Mouse (Mus musculus): ENCODE results near the gene Fkbp9.
"Not testable (repeated sequence)": the region's sequence is repeated elsewhere in the genome, so short reads cannot be mapped to it uniquely, and the experiment has no call there.

Gene Fkbp9

GRCm38 (mm10) chr6:56848974-56849373 lies 17.1 kb downstream of the Fkbp9 start:
- Histone ChIP-seq H3K9me3 (ENCODE audit: low read length) (no peaks in the 10 kb centered on the region), H3K4me1 (replicated peaks; ENCODE audit: low read depth, low read length) (peaks cover 13% of the 10 kb centered on the region), H3K27me3 (ENCODE audit: insufficient read depth, low read length) (no peaks in the 10 kb centered on the region), H3K4me3 (replicated peaks; ENCODE audit: low read length) (no peak overlapping the region), H3K36me3 (ENCODE audit: insufficient read depth, low read length) (peaks cover 62% of the 10 kb centered on the region)
- no peak for TF ChIP-seq NANOG (IDR thresholded peaks at IDR 0.05; ENCODE audit: borderline replicate concordance, low read length)
- TF ChIP-seq POU5F1 (IDR thresholded peaks at IDR 0.05; ENCODE audit: borderline replicate concordance, low read length): no peak
- TF ChIP-seq CTCF (conservative IDR thresholded peaks at IDR 0.05; ENCODE audit: low read length): no peak

- Histone ChIP-seq H3K36me3 (ENCODE audit: insufficient read depth, low read length) (peaks cover 55% of the 10 kb centered on the region), H3K27me3 (ENCODE audit: insufficient read depth, low read length) (no peaks in the 10 kb centered on the region), H3K4me1 (replicated peaks; ENCODE audit: low read depth, low read length) (peaks cover 8% of the 10 kb centered on the region), H3K9me3 (ENCODE audit: low read length) (no peaks in the 10 kb centered on the region), H3K4me3 (replicated peaks; ENCODE audit: low read length) (no peak overlapping the region)
- TF ChIP-seq NANOG (IDR thresholded peaks at IDR 0.05; ENCODE audit: borderline replicate concordance, low read length) (no peak), CTCF (conservative IDR thresholded peaks at IDR 0.05; ENCODE audit: low read length) (peak; percentile 10; the same call in 1 of the 2 replicates), POU5F1 (IDR thresholded peaks at IDR 0.05; ENCODE audit: borderline replicate concordance, low read length) (no peak)
Observed at GRCm38 (mm10) chr6:56850315-56850714, 18.5 kb downstream of the Fkbp9 start.

- Histone ChIP-seq H3K27me3 (ENCODE audit: insufficient read depth, low read length) (no peaks in the 10 kb centered on the region), H3K9me3 (ENCODE audit: low read length) (no peaks in the 10 kb centered on the region), H3K4me1 (replicated peaks; ENCODE audit: low read depth, low read length) (no peaks in the 10 kb centered on the region), H3K4me3 (replicated peaks; ENCODE audit: low read length) (no peak overlapping the region), H3K36me3 (ENCODE audit: insufficient read depth, low read length) (peaks cover 59% of the 10 kb centered on the region)
- TF ChIP-seq POU5F1 (IDR thresholded peaks at IDR 0.05; ENCODE audit: borderline replicate concordance, low read length) (no peak), CTCF (conservative IDR thresholded peaks at IDR 0.05; ENCODE audit: low read length) (no peak), NANOG (IDR thresholded peaks at IDR 0.05; ENCODE audit: borderline replicate concordance, low read length) (no peak)
Observed at GRCm38 (mm10) chr6:56854803-56855202, 22.9 kb downstream of the Fkbp9 start.

GRCm38 (mm10) chr6:56856748-56857147 lies 24.9 kb downstream of the Fkbp9 start:
- no peaks in the 10 kb centered on the region for H3K27me3 ChIP-seq (ENCODE audit: insufficient read depth, low read length)
- H3K4me1 ChIP-seq (replicated peaks; ENCODE audit: low read depth, low read length): no peaks in the 10 kb centered on the region; the same call in 1 of the 2 replicates
- H3K4me3 ChIP-seq (replicated peaks; ENCODE audit: low read length): no peak overlapping the region
- H3K9me3 ChIP-seq (ENCODE audit: low read length): no peaks in the 10 kb centered on the region
- no peak for TF ChIP-seq POU5F1 (IDR thresholded peaks at IDR 0.05; ENCODE audit: borderline replicate concordance, low read length)
- TF ChIP-seq NANOG (IDR thresholded peaks at IDR 0.05; ENCODE audit: borderline replicate concordance, low read length): no peak
- TF ChIP-seq CTCF (conservative IDR thresholded peaks at IDR 0.05; ENCODE audit: low read length): no peak
- peaks cover 51% of the 10 kb centered on the region for H3K36me3 ChIP-seq (ENCODE audit: insufficient read depth, low read length)

DNA sequence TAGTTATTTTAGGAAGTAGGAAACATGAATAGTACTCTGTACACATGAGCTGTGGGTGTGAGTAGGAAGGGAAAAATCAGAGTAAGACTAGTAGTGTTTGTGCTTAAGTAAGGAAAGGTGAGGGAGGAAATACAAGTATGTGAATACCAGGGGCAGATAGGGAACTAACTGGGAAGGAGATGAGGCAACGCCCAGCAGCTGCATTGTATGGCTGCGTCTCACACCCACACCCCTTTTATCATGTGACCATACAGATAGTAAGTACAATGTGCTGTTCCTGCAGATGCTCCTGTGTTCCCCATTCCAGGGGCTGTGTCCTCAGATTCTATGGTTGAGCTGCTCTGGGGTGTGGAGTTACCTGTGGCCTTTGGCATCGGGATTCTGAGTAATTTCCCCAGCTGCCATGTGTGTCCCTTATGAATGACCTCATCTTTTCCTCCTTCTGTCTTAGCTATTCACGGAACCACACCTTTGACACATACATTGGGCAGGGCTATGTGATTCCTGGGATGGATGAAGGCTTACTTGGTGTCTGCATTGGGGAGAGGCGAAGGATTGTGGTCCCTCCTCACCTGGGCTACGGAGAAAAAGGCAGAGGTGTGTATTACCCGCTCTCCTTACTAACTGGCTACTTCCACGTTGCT lies 28.5 kb downstream of the Fkbp9 start:
- H3K4me1 ChIP-seq (replicated peaks; ENCODE audit: low read depth, low read length): peaks cover 8% of the 10 kb centered on the region
- H3K4me3 ChIP-seq (replicated peaks; ENCODE audit: low read length): no peak overlapping the region
- no peak for TF ChIP-seq POU5F1 (IDR thresholded peaks at IDR 0.05; ENCODE audit: borderline replicate concordance, low read length)
- TF ChIP-seq NANOG (IDR thresholded peaks at IDR 0.05; ENCODE audit: borderline replicate concordance, low read length): no peak
- TF ChIP-seq CTCF (conservative IDR thresholded peaks at IDR 0.05; ENCODE audit: low read length): no peak
- H3K9me3 ChIP-seq (ENCODE audit: low read length): no peaks in the 10 kb centered on the region
- H3K27me3 ChIP-seq (ENCODE audit: insufficient read depth, low read length): no peaks in the 10 kb centered on the region
- H3K36me3 ChIP-seq (ENCODE audit: insufficient read depth, low read length): peaks cover 44% of the 10 kb centered on the region

DNA sequence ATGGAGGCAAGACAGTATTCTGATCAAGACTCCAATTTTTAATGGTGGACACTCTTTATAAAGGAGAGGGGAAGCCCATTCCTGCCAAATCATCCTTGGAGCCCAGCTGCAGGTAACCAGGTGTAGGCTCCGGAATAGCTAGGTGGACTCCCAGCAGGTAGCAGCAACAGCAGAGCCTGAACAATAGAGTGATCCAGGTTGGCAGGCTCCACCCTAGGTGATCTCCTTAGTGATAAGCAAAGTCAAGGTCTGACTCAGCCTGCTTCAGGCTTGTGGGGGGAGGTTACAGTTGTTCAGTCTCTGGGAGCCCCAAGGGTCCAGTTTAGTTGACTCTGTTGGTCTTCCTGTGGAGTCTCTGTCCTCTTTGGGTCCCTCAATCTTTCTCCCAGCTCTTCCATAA lies 35.0 kb downstream of the Fkbp9 start:
- H3K4me3 ChIP-seq (replicated peaks; ENCODE audit: low read length); H3K9me3 ChIP-seq (ENCODE audit: low read length): not testable (repeated sequence)
- H3K4me1 ChIP-seq (replicated peaks; ENCODE audit: low read depth, low read length): peaks cover 50% of the 10 kb centered on the region

DNA sequence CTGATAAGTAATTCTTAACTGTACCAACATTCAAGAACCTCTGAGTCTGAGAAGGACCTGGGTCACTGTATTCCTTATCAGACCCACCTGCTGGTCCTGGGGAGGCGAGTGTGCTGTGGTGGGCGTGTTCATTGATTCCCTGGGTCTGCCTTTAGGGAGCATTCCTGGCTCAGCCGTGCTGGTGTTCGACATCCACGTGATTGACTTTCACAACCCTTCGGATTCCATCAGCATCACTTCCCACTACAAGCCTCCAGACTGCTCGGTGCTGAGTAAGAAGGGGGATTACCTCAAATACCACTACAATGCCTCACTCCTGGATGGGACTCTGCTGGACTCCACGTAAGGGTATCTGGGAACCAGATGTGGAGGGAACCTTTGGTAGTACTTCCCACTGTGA lies 36.7 kb downstream of the Fkbp9 start:
- H3K9me3 ChIP-seq (ENCODE audit: low read length): no peaks in the 10 kb centered on the region
- no peak overlapping the region for H3K4me3 ChIP-seq (replicated peaks; ENCODE audit: low read length)
- peaks cover 50% of the 10 kb centered on the region for H3K4me1 ChIP-seq (replicated peaks; ENCODE audit: low read depth, low read length)
- H3K27me3 ChIP-seq (ENCODE audit: insufficient read depth, low read length): no peaks in the 10 kb centered on the region
- peaks cover 66% of the 10 kb centered on the region for H3K36me3 ChIP-seq (ENCODE audit: insufficient read depth, low read length)
- TF ChIP-seq POU5F1 (IDR thresholded peaks at IDR 0.05; ENCODE audit: borderline replicate concordance, low read length) (no peak), CTCF (conservative IDR thresholded peaks at IDR 0.05; ENCODE audit: low read length) (no peak), NANOG (IDR thresholded peaks at IDR 0.05; ENCODE audit: borderline replicate concordance, low read length) (no peak)

More for the DNA sequence above, 35.0 kb downstream of the Fkbp9 start:
- H3K27me3 ChIP-seq (ENCODE audit: insufficient read depth, low read length): not testable (repeated sequence)
- H3K36me3 ChIP-seq (ENCODE audit: insufficient read depth, low read length): peaks cover 49% of the 10 kb centered on the region

- H3K27me3 ChIP-seq (ENCODE audit: insufficient read depth, low read length): no peaks in the 10 kb centered on the region
- H3K4me1 ChIP-seq (replicated peaks; ENCODE audit: low read depth, low read length): peaks cover 45% of the 10 kb centered on the region
- TF ChIP-seq POU5F1 (IDR thresholded peaks at IDR 0.05; ENCODE audit: borderline replicate concordance, low read length): no peak
- H3K9me3 ChIP-seq (ENCODE audit: low read length): no peaks in the 10 kb centered on the region
- H3K36me3 ChIP-seq (ENCODE audit: insufficient read depth, low read length): peaks cover 65% of the 10 kb centered on the region
- no peak overlapping the region for H3K4me3 ChIP-seq (replicated peaks; ENCODE audit: low read length)
Observed at GRCm38 (mm10) chr6:56870027-56870426, 38.2 kb downstream of the Fkbp9 start.

GRCm38 (mm10) chr6:56876870-56877269 lies 45.0 kb downstream of the Fkbp9 start:
- H3K27me3 ChIP-seq (ENCODE audit: insufficient read depth, low read length): no peaks in the 10 kb centered on the region
- no peak for TF ChIP-seq CTCF (conservative IDR thresholded peaks at IDR 0.05; ENCODE audit: low read length)
- no peaks in the 10 kb centered on the region for H3K9me3 ChIP-seq (ENCODE audit: low read length)
- peaks cover 88% of the 10 kb centered on the region for H3K36me3 ChIP-seq (ENCODE audit: insufficient read depth, low read length)
- no peaks in the 10 kb centered on the region for H3K4me1 ChIP-seq (replicated peaks; ENCODE audit: low read depth, low read length)
- H3K4me3 ChIP-seq (replicated peaks; ENCODE audit: low read length): no peak overlapping the region

All from E14TG2a.4 (cell line).